Mouse (Mus musculus) testis, adult 2 months (tissue): ENCODE data around the gene Ttc28. TPM values are rescaled to one million over a fixed set of nuclear protein-coding genes. Genes with fewer than 3 reads are reported as not detected.

Experiments
- H3K27ac ChIP-seq: fragments of 200-500 bp; 2 replicates; pipeline ENCODE4 v1.5.1; 2012; ENCODE audit warnings: low read depth, low read length; ENCODE audit not compliant: control insufficient read depth, insufficient read depth
- H3K27me3 ChIP-seq: fragments of 200-500 bp; 2 replicates; pipeline ENCODE4 v1.6.1; 2012; ENCODE audit warnings: mild to moderate bottlenecking, low read length, moderate library complexity; ENCODE audit not compliant: control insufficient read depth, insufficient read depth
- H3K36me3 ChIP-seq: fragments of 200-500 bp; 2 replicates; pipeline ENCODE4 v1.6.1; 2012; ENCODE audit warnings: mild to moderate bottlenecking, low read length; ENCODE audit not compliant: control insufficient read depth, insufficient read depth
- H3K4me1 ChIP-seq: fragments of 200-500 bp; 2 replicates; pipeline ENCODE4 v1.6.1; 2012; ENCODE audit warnings: low read length; ENCODE audit not compliant: control insufficient read depth, insufficient read depth
- H3K4me3 ChIP-seq: fragments of 200-500 bp; 2 replicates; pipeline ENCODE4 v1.5.1; 2012; ENCODE audit warnings: low read depth, mild to moderate bottlenecking, low read length, moderate library complexity, mixed read lengths; ENCODE audit not compliant: control insufficient read depth
- CTCF ChIP-seq: fragments of 200-500 bp; IDR thresholded peaks from 2 replicates; pipeline ENCODE4 v1.5.1; 2012; ENCODE audit warnings: low read depth, mild to moderate bottlenecking, inconsistent platforms, low read length, moderate library complexity; ENCODE audit not compliant: control insufficient read depth, insufficient read depth, insufficient replicate concordance
- POLR2A ChIP-seq: fragments of 200-500 bp; IDR thresholded peaks from 2 replicates; pipeline ENCODE4 v1.6.1; 2012; ENCODE audit warnings: low read depth, mild to moderate bottlenecking, inconsistent platforms, low read length, moderate library complexity; ENCODE audit not compliant: control insufficient read depth
- polyA plus RNA-seq: library from polyadenylated mRNA; depleted of rRNA; stranded (reverse); fragments of >200 nt; gene quantifications from 2 replicates; pipeline ENCODE4 v1.2.3, GENCODE M21; 2012

The Ttc28 gene
- polyA plus RNA-seq, 1 experiment, result 4.6 TPM

DNA sequence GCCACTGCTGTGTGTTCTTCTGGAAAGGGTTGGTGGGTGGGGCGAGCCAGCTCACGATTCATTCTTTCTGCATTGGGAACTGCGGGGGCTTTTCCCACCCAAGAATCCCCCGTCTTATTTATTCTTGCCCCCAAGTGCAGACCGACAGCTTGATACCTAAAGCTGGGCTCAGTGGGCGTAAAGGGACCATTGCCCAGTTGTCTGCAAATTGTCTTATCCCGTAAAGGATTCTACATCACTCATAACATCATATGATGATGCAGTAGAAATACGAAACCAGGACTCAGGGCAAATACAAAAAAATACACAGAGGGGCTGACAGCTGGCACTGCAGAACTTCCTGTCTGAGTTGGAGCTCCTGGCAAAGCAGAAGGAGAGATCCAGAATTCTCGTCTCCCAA, 336.6 kb downstream of the Ttc28 start:
- Histone ChIP-seq H3K36me3 (no peaks in the 10 kb centered on the region), H3K27me3 (no peaks in the 10 kb centered on the region), H3K4me3 (no peak overlapping the region), H3K4me1 (no peaks in the 10 kb centered on the region), H3K27ac (no peak overlapping the region)
- TF ChIP-seq CTCF, result no peak
- no peak for TF ChIP-seq POLR2A

DNA sequence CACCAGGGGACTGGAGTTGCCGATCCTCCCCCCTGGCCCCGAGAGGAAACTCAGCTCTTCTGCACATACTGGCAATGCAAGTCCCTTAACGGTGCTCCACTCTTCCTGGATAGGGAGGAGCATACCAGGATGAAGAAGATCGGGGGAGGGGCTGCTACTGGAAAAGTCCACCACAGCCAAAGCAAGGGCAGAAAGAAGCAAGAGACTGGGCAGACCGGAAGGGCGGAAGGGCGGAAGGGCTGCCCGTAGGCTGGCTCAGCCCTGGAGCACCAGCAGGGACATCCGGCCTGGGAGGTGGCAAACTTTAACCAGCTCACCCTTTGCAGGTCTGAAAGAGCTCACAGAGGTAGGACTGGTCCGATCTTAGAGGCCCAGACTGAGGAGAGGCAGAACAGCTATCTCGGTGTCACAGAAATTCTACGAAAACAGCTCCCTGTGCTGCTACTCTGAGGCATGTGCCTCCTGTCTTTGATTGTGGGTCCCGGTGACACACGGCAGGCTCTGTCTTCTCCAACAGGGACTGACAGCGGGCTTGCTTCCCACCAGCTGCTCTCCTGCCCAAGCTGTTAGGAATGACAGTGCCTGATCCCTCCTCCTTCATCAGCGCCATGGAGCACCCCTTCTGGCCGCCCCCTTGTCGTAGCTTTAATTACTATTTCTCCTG, 338.0 kb downstream of the Ttc28 start:
- TF ChIP-seq CTCF (no peak), POLR2A (no peak)
- Histone ChIP-seq H3K4me3 (no peak overlapping the region), H3K36me3 (no peaks in the 10 kb centered on the region), H3K27me3 (no peaks in the 10 kb centered on the region), H3K4me1 (no peaks in the 10 kb centered on the region; the same call in 1 of the 2 replicates), H3K27ac (no peak overlapping the region)

DNA sequence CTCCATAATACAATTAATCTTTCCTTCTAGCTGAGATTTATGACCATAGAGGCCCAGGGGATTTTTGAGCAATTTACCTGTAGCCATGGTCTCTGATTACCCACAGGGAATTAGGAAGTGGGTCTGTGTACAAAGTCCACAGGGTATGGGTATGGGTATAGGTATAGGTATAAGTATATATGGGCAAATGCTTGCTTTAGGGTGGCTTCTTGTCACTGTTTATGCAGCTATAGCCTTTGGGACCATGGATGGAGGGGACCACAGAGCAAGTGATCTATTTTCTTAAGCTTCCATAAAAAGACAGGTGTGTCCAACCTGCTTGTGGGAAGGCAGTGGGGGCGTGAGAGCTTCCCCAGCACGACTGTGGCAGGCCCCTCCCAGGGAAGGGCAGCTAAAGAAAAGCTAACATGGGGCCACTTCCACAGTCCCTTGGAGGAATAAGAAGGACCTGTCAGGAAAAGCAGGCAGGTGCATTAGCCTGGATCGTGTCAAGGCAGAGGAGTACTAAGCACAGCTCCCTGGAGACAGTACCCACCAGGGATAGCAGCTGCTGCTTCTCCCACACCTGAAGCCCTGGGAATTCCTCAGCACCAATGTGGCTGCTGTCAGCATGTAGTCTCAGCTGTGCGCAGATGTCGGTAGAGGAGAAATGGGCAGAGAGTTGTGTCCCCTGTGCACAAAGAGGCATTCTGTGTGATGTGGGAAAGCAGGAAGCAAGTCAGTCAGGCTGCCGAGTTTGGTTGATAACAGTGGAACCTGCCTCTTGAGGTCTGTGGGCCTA, 338.7 kb downstream of the Ttc28 start:
- TF ChIP-seq CTCF (no peak), POLR2A (no peak)
- Histone ChIP-seq H3K4me1 (no peaks in the 10 kb centered on the region; the same call in 1 of the 2 replicates), H3K27ac (no peak overlapping the region), H3K27me3 (no peaks in the 10 kb centered on the region), H3K36me3 (no peaks in the 10 kb centered on the region), H3K4me3 (no peak overlapping the region)

DNA sequence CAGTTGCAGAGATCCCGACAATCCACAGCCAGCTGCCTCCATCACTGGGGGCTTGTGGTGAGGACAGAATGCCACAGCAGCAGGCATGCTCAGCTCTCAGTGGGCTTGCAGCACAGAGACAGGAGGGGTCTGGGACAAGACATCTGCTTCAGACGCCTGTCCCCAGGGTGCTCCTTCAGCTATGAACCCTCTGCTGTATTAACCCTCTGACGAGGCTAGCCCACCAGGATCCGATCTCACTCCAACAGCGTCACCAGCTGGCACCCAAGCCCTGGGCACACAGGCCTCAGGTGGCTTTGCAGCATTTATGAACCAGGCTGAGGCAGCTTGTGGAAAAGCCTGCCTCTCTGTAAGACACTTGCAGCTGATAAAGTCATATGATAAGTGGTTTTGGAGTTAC, 339.4 kb downstream of the Ttc28 start:
- H3K27ac ChIP-seq, result no peak overlapping the region
- TF ChIP-seq POLR2A, result no peak
- TF ChIP-seq CTCF, result no peak
- H3K4me3 ChIP-seq, result no peak overlapping the region
- H3K27me3 ChIP-seq, result no peaks in the 10 kb centered on the region
- H3K36me3 ChIP-seq, result no peaks in the 10 kb centered on the region
- H3K4me1 ChIP-seq, result no peaks in the 10 kb centered on the region; the same call in 1 of the 2 replicates

DNA sequence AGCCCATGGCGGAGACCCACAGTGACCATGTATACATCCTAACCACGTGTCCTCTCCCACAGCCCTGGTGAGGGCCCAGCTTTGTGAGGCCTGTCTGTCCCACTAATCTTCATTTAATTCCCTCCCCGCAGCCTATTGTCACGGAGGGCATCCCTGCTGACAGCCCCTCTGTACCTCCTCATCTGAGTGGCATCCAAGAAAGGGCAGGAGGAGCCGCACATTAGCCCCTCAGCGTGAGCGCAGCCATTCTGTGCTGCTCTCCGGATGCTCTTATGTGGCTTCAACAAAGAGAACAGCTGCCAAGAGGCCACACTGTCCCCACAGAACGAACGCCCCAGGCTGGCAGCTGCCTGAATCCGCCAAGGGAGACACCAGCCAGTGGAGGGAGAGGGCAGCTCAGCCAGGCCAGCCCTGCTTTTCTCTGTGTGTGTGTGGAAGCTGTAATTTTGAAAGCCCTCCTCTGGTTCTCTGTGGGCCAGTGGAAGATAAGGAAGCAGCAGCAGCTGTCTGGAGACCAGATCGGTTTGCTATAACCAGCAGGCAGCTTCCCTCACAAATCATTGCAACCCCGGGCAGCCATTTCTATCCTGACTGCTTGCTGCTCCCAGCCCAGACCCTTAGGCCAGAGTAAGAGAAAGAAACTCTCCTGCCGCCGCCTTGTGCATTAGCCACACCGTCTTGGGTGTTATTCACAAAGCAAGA, 341.2 kb downstream of the Ttc28 start:
- Histone ChIP-seq H3K36me3 (no peaks in the 10 kb centered on the region), H3K27ac (no peak overlapping the region), H3K27me3 (no peaks in the 10 kb centered on the region), H3K4me3 (no peak overlapping the region), H3K4me1 (no peaks in the 10 kb centered on the region; the same call in 1 of the 2 replicates)
- TF ChIP-seq POLR2A, result no peak
- TF ChIP-seq CTCF, result no peak

DNA sequence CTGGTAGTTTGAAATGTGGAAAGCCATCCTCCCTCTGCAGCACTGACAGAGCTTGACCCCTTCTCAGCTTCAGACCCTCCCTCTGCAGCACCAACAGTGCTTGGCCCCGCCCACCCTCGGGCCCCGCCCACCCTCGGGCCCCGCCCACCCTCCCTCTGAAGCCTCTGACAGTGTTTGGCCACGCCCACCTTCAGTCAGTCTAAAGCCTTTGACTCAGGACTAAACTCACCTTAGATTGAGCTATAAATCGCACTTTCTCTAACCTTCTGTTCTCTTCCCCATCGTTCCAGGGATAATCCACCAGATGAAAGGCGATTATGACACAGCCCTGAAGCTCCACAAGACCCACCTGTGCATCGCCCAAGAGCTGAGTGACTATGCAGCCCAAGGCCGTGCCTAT, 343.2 kb downstream of the Ttc28 start:
- Histone ChIP-seq H3K36me3 (no peaks in the 10 kb centered on the region), H3K27me3 (no peaks in the 10 kb centered on the region), H3K4me3 (no peak overlapping the region), H3K4me1 (no peaks in the 10 kb centered on the region; the same call in 1 of the 2 replicates), H3K27ac (no peak overlapping the region)
- TF ChIP-seq POLR2A, result no peak
- no peak for TF ChIP-seq CTCF

DNA sequence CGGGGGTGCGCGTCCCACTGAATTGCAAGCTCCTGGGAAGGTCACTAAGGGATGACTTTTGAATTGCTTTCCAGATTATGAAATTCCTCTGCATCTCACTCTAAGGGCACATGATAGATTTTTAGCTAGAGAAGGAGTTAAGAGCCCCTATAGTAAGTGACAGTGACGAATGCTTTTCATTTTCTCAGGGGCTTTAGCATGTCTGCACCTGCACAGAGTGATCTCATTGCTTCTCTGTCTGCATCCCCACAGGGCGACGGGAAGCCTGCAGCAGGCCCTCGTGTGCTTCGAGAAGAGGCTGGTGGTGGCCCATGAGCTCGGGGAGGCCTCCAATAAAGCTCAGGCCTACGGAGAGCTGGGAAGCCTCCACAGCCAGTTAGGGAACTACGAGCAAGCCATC, 345.7 kb downstream of the Ttc28 start:
- no peaks in the 10 kb centered on the region for H3K27me3 ChIP-seq
- H3K4me1 ChIP-seq, result no peaks in the 10 kb centered on the region; the same call in 1 of the 2 replicates
- no peaks in the 10 kb centered on the region for H3K36me3 ChIP-seq
- no peak overlapping the region for H3K27ac ChIP-seq
- no peak overlapping the region for H3K4me3 ChIP-seq
- TF ChIP-seq CTCF (no peak), POLR2A (no peak)
